Mouse (Mus musculus): ENCODE results near the gene March2. TPM values are rescaled to one million over a fixed set of nuclear protein-coding genes. Genes with fewer than 3 reads are reported as not detected.

March2 gene
- total and polyA plus RNA-seq, 3 experiments: 136 to 182 (median 147) TPM

DNA sequence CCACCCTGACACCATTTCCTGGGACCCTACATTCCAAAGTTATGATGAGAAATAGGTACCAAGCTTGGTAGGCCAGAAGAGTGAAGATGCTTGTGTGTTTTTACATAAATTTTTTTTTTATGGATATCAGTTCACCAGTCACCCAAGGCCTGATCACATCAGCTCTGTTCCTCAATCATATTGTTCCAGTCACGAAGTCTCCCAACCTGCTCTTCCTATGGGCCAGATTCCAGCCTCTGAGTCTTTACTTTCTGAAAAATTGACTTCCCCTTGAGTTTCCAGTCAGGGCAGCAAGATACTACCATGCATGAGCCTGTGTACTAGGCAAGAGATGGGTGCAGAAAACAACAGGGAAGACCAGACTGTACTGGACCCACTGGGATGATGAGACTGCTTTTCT lies 31.7 kb downstream of the March2 start, which contains the start of gene Hnrnpm:
Gene Hnrnpm, minus strand, starts transcription at position 101 of the 400 bp plus-strand sequence.
- intact Hi-C loops (cut with DNase I): loop anchor here (2.0 kb wide), 1 partner anchor 32 kb away; the partner anchor contains the start of gene March2

GRCm38 (mm10) chr17:33685249-33685653 lies 33.2 kb downstream of the March2 start:
- H3K4me3 ChIP-seq: peak overlapping the region; percentile 70
- TF ChIP-seq POLR2A (IDR thresholded peaks at IDR 0.05; ENCODE audit: insufficient read depth, low read depth, low read length): peak; percentile 96
- no peak for TF ChIP-seq CTCF (IDR thresholded peaks at IDR 0.05)
- 0 out of 2 replicates have a peak, but pooled peaks have one; percentile 14 for TF ChIP-seq EP300 (IDR thresholded peaks at IDR 0.05; ENCODE audit: insufficient read depth, low read depth, low read length)
- under 1% methylated on average over 42 of the region's 42 CpGs for WGBS
- H3K9ac ChIP-seq (ENCODE audit: low read depth, low read length): peak overlapping the region; percentile 83
- no peaks in the 10 kb centered on the region for H3K27me3 ChIP-seq (ENCODE audit: control insufficient read depth, insufficient read depth, low read length)
- peak; percentile 98 to 99 for DNase-seq
- H3K27ac ChIP-seq: peak overlapping the region; percentile 93
- intact Hi-C loops (cut with DNase I): no loop called here
- H3K79me2 ChIP-seq (replicated peaks; ENCODE audit: control insufficient read depth, insufficient read depth, low read length): peaks cover 1% of the 10 kb centered on the region; the same call in 1 of the 2 replicates
- peaks cover 35% of the 10 kb centered on the region for H3K36me3 ChIP-seq (ENCODE audit: control insufficient read depth, insufficient read depth, low read length)
- peaks cover 11% of the 10 kb centered on the region for H3K4me1 ChIP-seq (ENCODE audit: control insufficient read depth, insufficient read depth, low read length)

More for the DNA sequence above, 31.7 kb downstream of the March2 start, which contains the start of gene Hnrnpm:
- Histone ChIP-seq H3K27ac (peak within 1 kb of the TSS; percentile 70), H3K36me3 (ENCODE audit: control insufficient read depth, insufficient read depth, low read length) (peaks cover 26% of the 10 kb centered on the region), H3K4me1 (ENCODE audit: control insufficient read depth, insufficient read depth, low read length) (peaks cover 11% of the 10 kb centered on the region), H3K79me2 (replicated peaks; ENCODE audit: control insufficient read depth, insufficient read depth, low read length) (peaks cover 1% of the 10 kb centered on the region; the same call in 1 of the 2 replicates), H3K4me3 (peak within 1 kb of the TSS; percentile 70), H3K27me3 (ENCODE audit: control insufficient read depth, insufficient read depth, low read length) (no peaks in the 10 kb centered on the region), H3K9ac (ENCODE audit: low read depth, low read length) (no peak within 1 kb of the TSS; the same call in 1 of the 2 replicates)
- DNase-seq: no peak
- TF ChIP-seq POLR2A (IDR thresholded peaks at IDR 0.05; ENCODE audit: insufficient read depth, low read depth, low read length) (no peak), EP300 (IDR thresholded peaks at IDR 0.05; ENCODE audit: insufficient read depth, low read depth, low read length) (no peak), CTCF (IDR thresholded peaks at IDR 0.05) (no peak)
- WGBS: 73% methylated on average over 1 of the region's 1 CpGs

- H3K4me1 ChIP-seq (ENCODE audit: control insufficient read depth, insufficient read depth, low read length): peaks cover 11% of the 10 kb centered on the region
- H3K4me3 ChIP-seq: peak overlapping the region; percentile 70
- WGBS: 0% methylated on average over 44 of the region's 44 CpGs
- intact Hi-C loops (cut with DNase I): no loop called here
- H3K9ac ChIP-seq (ENCODE audit: low read depth, low read length): peak overlapping the region; percentile 83
- peak; percentile 69 to 71 for DNase-seq
- H3K79me2 ChIP-seq (replicated peaks; ENCODE audit: control insufficient read depth, insufficient read depth, low read length): peaks cover 1% of the 10 kb centered on the region; the same call in 1 of the 2 replicates
- peaks cover 37% of the 10 kb centered on the region for H3K36me3 ChIP-seq (ENCODE audit: control insufficient read depth, insufficient read depth, low read length)
- TF ChIP-seq CTCF (IDR thresholded peaks at IDR 0.05) (peak; percentile 64), POLR2A (IDR thresholded peaks at IDR 0.05; ENCODE audit: insufficient read depth, low read depth, low read length) (no peak), EP300 (IDR thresholded peaks at IDR 0.05; ENCODE audit: insufficient read depth, low read depth, low read length) (no peak)
- no peaks in the 10 kb centered on the region for H3K27me3 ChIP-seq (ENCODE audit: control insufficient read depth, insufficient read depth, low read length)
- peak overlapping the region; percentile 93 for H3K27ac ChIP-seq
These were observed 33.7 kb downstream of the March2 start for GRCm38 (mm10) chr17:33684671-33685231.

DNA sequence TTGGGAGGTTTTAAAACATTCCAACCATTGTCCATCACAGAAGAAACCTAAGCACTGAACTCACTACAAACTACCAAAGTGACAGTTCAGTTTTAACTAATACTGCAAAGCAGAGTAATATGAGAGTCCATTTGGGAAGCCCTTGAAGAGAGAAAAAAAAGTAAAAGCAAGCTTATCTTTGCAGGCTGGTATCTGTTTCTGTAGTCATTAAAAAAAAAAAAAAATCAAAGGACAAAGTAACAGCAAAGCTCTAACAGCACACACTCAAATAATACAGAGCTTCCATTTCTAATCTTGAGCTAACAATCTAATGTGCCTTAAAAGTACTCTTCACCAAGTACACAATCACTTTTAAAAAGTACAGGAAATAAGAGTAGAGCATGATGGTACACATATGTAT lies 36.7 kb downstream of the March2 start:
- H3K27ac ChIP-seq: no peak overlapping the region
- peaks cover 5% of the 10 kb centered on the region for H3K79me2 ChIP-seq (replicated peaks; ENCODE audit: control insufficient read depth, insufficient read depth, low read length)
- no peak overlapping the region for H3K4me3 ChIP-seq
- DNase-seq: no peak
- intact Hi-C loops (cut with DNase I): no loop called here
- peaks cover 58% of the 10 kb centered on the region for H3K36me3 ChIP-seq (ENCODE audit: control insufficient read depth, insufficient read depth, low read length)
- H3K27me3 ChIP-seq (ENCODE audit: control insufficient read depth, insufficient read depth, low read length): no peaks in the 10 kb centered on the region
- no peak for TF ChIP-seq CTCF (IDR thresholded peaks at IDR 0.05)
- no peak for TF ChIP-seq EP300 (IDR thresholded peaks at IDR 0.05; ENCODE audit: insufficient read depth, low read depth, low read length)
- TF ChIP-seq POLR2A (IDR thresholded peaks at IDR 0.05; ENCODE audit: insufficient read depth, low read depth, low read length): no peak
- no peak overlapping the region for H3K9ac ChIP-seq (ENCODE audit: low read depth, low read length)
- H3K4me1 ChIP-seq (ENCODE audit: control insufficient read depth, insufficient read depth, low read length): peaks cover 14% of the 10 kb centered on the region

DNA sequence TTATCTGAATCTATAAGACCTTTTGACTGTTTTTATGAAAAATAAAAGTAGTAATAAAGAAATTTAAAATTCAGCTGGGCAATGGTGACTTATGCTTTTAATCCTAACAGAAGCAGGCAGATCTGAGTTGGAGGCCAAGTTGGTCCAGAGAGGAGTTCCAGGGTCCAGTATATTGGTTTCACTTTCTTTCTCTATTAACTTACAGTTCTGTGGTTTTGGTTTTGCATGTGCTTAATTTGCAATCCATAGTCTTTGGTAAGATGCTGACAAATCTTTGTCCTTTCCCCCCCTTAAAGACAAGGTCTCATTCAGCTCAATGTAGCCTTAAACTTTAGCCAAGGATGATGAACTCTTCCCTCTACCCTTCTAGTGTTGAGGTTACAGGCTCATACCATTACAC lies 39.7 kb downstream of the March2 start:
- no peak overlapping the region for H3K9ac ChIP-seq (ENCODE audit: low read depth, low read length)
- H3K27me3 ChIP-seq (ENCODE audit: control insufficient read depth, insufficient read depth, low read length): no peaks in the 10 kb centered on the region
- intact Hi-C loops (cut with DNase I): no loop called here
- no peak overlapping the region for H3K4me3 ChIP-seq
- peaks cover 15% of the 10 kb centered on the region for H3K4me1 ChIP-seq (ENCODE audit: control insufficient read depth, insufficient read depth, low read length)
- H3K79me2 ChIP-seq (replicated peaks; ENCODE audit: control insufficient read depth, insufficient read depth, low read length): peaks cover 7% of the 10 kb centered on the region
- H3K36me3 ChIP-seq (ENCODE audit: control insufficient read depth, insufficient read depth, low read length): peaks cover 79% of the 10 kb centered on the region
- H3K27ac ChIP-seq: no peak overlapping the region
- TF ChIP-seq POLR2A (IDR thresholded peaks at IDR 0.05; ENCODE audit: insufficient read depth, low read depth, low read length): no peak
- no peak for TF ChIP-seq EP300 (IDR thresholded peaks at IDR 0.05; ENCODE audit: insufficient read depth, low read depth, low read length)
- TF ChIP-seq CTCF (IDR thresholded peaks at IDR 0.05): no peak
- DNase-seq: no peak

GRCm38 (mm10) chr17:33676086-33676485 lies 42.4 kb downstream of the March2 start:
- peaks cover 70% of the 10 kb centered on the region for H3K36me3 ChIP-seq (ENCODE audit: control insufficient read depth, insufficient read depth, low read length)
- H3K4me3 ChIP-seq: no peak overlapping the region
- H3K9ac ChIP-seq (ENCODE audit: low read depth, low read length): no peak overlapping the region
- DNase-seq: no peak
- peaks cover 7% of the 10 kb centered on the region for H3K79me2 ChIP-seq (replicated peaks; ENCODE audit: control insufficient read depth, insufficient read depth, low read length)
- H3K27me3 ChIP-seq (ENCODE audit: control insufficient read depth, insufficient read depth, low read length): no peaks in the 10 kb centered on the region
- 68% methylated on average over 2 of the region's 2 CpGs for WGBS
- TF ChIP-seq POLR2A (IDR thresholded peaks at IDR 0.05; ENCODE audit: insufficient read depth, low read depth, low read length): no peak
- TF ChIP-seq EP300 (IDR thresholded peaks at IDR 0.05; ENCODE audit: insufficient read depth, low read depth, low read length): no peak
- no peak for TF ChIP-seq CTCF (IDR thresholded peaks at IDR 0.05)
- H3K4me1 ChIP-seq (ENCODE audit: control insufficient read depth, insufficient read depth, low read length): peaks cover 7% of the 10 kb centered on the region
- no peak overlapping the region for H3K27ac ChIP-seq
- intact Hi-C loops (cut with DNase I): no loop called here

Data from heart, adult 2 months (tissue).